Mouse (Mus musculus): ENCODE data around the gene Tex28.
"Not testable (repeated sequence)": the region's sequence is repeated elsewhere in the genome, so short reads cannot be mapped to it uniquely, and the experiment has no call there.

The Tex28 gene

GRCm38 (mm10) chrX:74167738-74168137 lies at the start of gene Tex28:
TSS of gene Tex28 (minus strand) at chrX:74167838.
- in situ Hi-C loops (cut with MboI, MseI), result no loop called here

GRCm38 (mm10) chrX:74203556-74203955 lies 35.9 kb upstream of the Tex28 start:
- in situ Hi-C loops (cut with MboI, MseI), result no loop called here

- in situ Hi-C loops (cut with MboI, MseI), result no loop called here
These were observed 9.3 kb upstream of the Tex28 start, which contains the start of gene Tktl1 for GRCm38 (mm10) chrX:74176959-74177358. TSS of gene Tktl1 (plus strand) at chrX:74177259.

- in situ Hi-C loops (cut with MboI, MseI), result not testable (repeated sequence)
These were observed 32.4 kb downstream of the Tex28 start, which contains the start of gene Mecp2 for GRCm38 (mm10) chrX:74135263-74135662. TSS of gene Mecp2 (minus strand) at chrX:74135363.

DNA sequence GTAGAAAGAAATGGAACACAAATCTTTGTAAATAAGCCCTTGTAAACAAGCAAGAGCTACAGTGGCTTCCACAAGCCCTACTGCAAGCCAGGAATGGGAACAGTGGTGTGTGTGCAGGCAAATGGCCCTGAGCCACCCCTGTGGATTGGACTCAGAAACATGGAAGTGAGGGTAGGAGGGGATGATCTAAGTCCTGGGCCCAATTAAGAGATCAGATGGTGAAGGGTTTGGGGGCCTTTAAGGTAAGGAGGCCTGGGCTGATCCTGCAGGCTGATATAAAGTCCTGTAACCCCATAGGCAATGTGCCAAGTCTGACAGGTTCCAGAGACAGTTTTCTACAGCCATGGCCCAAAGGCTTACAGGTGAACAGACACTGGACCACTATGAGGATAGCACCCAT lies 40.5 kb downstream of the Tex28 start, which contains the start of gene Opn1mw:
Gene Opn1mw, plus strand, starts transcription at position 301 of the 400 bp plus-strand sequence.
- in situ Hi-C loops (cut with MboI, MseI), result no loop called here

GRCm38 (mm10) chrX:74124975-74125374 lies 42.7 kb downstream of the Tex28 start:
- in situ Hi-C loops (cut with MboI, MseI), result loop anchor here (5.0 kb wide), 1 partner anchor 287 kb away; no protein-coding TSS in a partner anchor

- in situ Hi-C loops (cut with MboI, MseI), result no loop called here
These were observed 52.1 kb downstream of the Tex28 start for GRCm38 (mm10) chrX:74115511-74115910.

DNA sequence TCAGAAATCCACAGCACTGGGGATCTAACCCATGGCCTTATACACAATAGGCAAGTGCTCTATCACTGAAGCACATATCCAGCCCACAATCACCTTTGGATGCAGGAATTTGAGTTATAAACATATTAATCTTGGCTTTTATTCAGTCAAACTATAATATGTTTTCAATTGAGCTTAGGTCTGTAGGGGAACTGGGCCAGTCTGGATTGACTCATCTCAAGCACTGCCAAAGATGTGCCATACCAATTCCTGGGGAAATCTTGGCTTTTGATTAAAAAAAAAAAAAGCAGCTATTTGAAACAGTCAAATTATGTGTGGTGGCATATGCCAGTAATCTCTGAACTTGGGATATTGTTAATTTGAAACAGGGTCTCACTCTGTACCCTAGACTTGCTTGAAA lies 53.6 kb downstream of the Tex28 start:
- in situ Hi-C loops (cut with MboI, MseI), result no loop called here

- in situ Hi-C loops (cut with MboI, MseI), result no loop called here
These were observed 58.9 kb downstream of the Tex28 start for GRCm38 (mm10) chrX:74108747-74109146.

GRCm38 (mm10) chrX:74105916-74106315 lies 61.7 kb downstream of the Tex28 start:
- in situ Hi-C loops (cut with MboI, MseI), result no loop called here

GRCm38 (mm10) chrX:74103457-74104188 lies 64.0 kb downstream of the Tex28 start:
- in situ Hi-C loops (cut with MboI, MseI), result no loop called here

All from regulatory T cell (primary cell).